Mouse (Mus musculus): ENCODE results near the gene Stk39. TPM values are rescaled to one million over a fixed set of nuclear protein-coding genes. Genes with fewer than 3 reads are reported as not detected.

Stk39 gene
- polyA plus RNA-seq, 1 experiment from 2014 or later = 45.1 TPM

GRCm38 (mm10) chr2:68301811-68302542 lies 170.1 kb downstream of the Stk39 start:
- H3K27me3 ChIP-seq (ENCODE audit: control insufficient read depth, insufficient read depth, low read length) = no peaks in the 10 kb centered on the region
- 0 out of 2 replicates have a peak overlapping the region, but pooled peaks have one; percentile 5 for H3K27ac ChIP-seq (ENCODE audit: low read depth, low read length)
- no peak overlapping the region for H3K4me2 ChIP-seq (ENCODE audit: low read depth, low read length, severe bottlenecking)
- no peak overlapping the region for H3K4me3 ChIP-seq (ENCODE audit: low read depth, low read length)
- no peak overlapping the region for H3K9ac ChIP-seq (ENCODE audit: low read length)
- peaks cover 1% of the 10 kb centered on the region; the same call in 1 of the 2 replicates for H3K4me1 ChIP-seq (replicated peaks; ENCODE audit: control insufficient read depth, insufficient read depth, low read length)
- peak; percentile 79 for ATAC-seq (replicated peaks; ENCODE audit: low FRiP score)
- no peaks in the 10 kb centered on the region for H3K36me3 ChIP-seq (ENCODE audit: control insufficient read depth, insufficient read depth, low read length)
- H3K9me3 ChIP-seq (ENCODE audit: control insufficient read depth, low read length) = no peaks in the 10 kb centered on the region
- DNase-seq (ENCODE audit: low spot score) = no peak
- 36% methylated on average over 4 of the region's 4 CpGs for WGBS

GRCm38 (mm10) chr2:68298356-68298755 lies 173.7 kb downstream of the Stk39 start:
- ATAC-seq (replicated peaks; ENCODE audit: low FRiP score) = no peak
- H3K36me3 ChIP-seq (ENCODE audit: control insufficient read depth, insufficient read depth, low read length) = no peaks in the 10 kb centered on the region
- DNase-seq (ENCODE audit: low spot score) = no peak
- no peak overlapping the region for H3K4me2 ChIP-seq (ENCODE audit: low read depth, low read length, severe bottlenecking)
- no peak overlapping the region for H3K4me3 ChIP-seq (ENCODE audit: low read depth, low read length)
- H3K27ac ChIP-seq (ENCODE audit: low read depth, low read length) = no peak overlapping the region
- H3K27me3 ChIP-seq (ENCODE audit: control insufficient read depth, insufficient read depth, low read length) = no peaks in the 10 kb centered on the region
- H3K9ac ChIP-seq (ENCODE audit: low read length) = no peak overlapping the region
- WGBS = 90% methylated on average over 3 of the region's 3 CpGs
- H3K4me1 ChIP-seq (replicated peaks; ENCODE audit: control insufficient read depth, insufficient read depth, low read length) = peaks cover 1% of the 10 kb centered on the region; the same call in 1 of the 2 replicates
- H3K9me3 ChIP-seq (ENCODE audit: control insufficient read depth, low read length) = no peaks in the 10 kb centered on the region

- ATAC-seq (replicated peaks; ENCODE audit: low FRiP score) (no peak), DNase-seq (ENCODE audit: low spot score) (no peak)
- H3K27ac ChIP-seq (ENCODE audit: low read depth, low read length) = no peak overlapping the region
- H3K9me3 ChIP-seq (ENCODE audit: control insufficient read depth, low read length) = no peaks in the 10 kb centered on the region
- H3K4me3 ChIP-seq (ENCODE audit: low read depth, low read length) = no peak overlapping the region
- H3K36me3 ChIP-seq (ENCODE audit: control insufficient read depth, insufficient read depth, low read length) = no peaks in the 10 kb centered on the region
- H3K4me1 ChIP-seq (replicated peaks; ENCODE audit: control insufficient read depth, insufficient read depth, low read length) = peaks cover 1% of the 10 kb centered on the region; the same call in 1 of the 2 replicates
- 94% methylated on average over 2 of the region's 2 CpGs for WGBS
- H3K27me3 ChIP-seq (ENCODE audit: control insufficient read depth, insufficient read depth, low read length) = no peaks in the 10 kb centered on the region
- no peak overlapping the region for H3K9ac ChIP-seq (ENCODE audit: low read length)
- H3K4me2 ChIP-seq (ENCODE audit: low read depth, low read length, severe bottlenecking) = no peak overlapping the region
These were observed 174.1 kb downstream of the Stk39 start for GRCm38 (mm10) chr2:68297955-68298354.

GRCm38 (mm10) chr2:68296743-68297142 lies 175.3 kb downstream of the Stk39 start:
- Histone ChIP-seq H3K9me3 (ENCODE audit: control insufficient read depth, low read length) (no peaks in the 10 kb centered on the region), H3K4me1 (replicated peaks; ENCODE audit: control insufficient read depth, insufficient read depth, low read length) (no peaks in the 10 kb centered on the region; the same call in 1 of the 2 replicates), H3K9ac (ENCODE audit: low read length) (no peak overlapping the region), H3K4me3 (ENCODE audit: low read depth, low read length) (no peak overlapping the region), H3K27me3 (ENCODE audit: control insufficient read depth, insufficient read depth, low read length) (no peaks in the 10 kb centered on the region), H3K36me3 (ENCODE audit: control insufficient read depth, insufficient read depth, low read length) (no peaks in the 10 kb centered on the region), H3K27ac (ENCODE audit: low read depth, low read length) (no peak overlapping the region), H3K4me2 (ENCODE audit: low read depth, low read length, severe bottlenecking) (no peak overlapping the region)
- ATAC-seq (replicated peaks; ENCODE audit: low FRiP score) (no peak), DNase-seq (ENCODE audit: low spot score) (no peak)
- 76% methylated on average over 2 of the region's 2 CpGs for WGBS

GRCm38 (mm10) chr2:68292539-68293320 lies 179.3 kb downstream of the Stk39 start:
- Histone ChIP-seq H3K4me2 (ENCODE audit: low read depth, low read length, severe bottlenecking) (no peak overlapping the region), H3K4me3 (ENCODE audit: low read depth, low read length) (no peak overlapping the region), H3K36me3 (ENCODE audit: control insufficient read depth, insufficient read depth, low read length) (no peaks in the 10 kb centered on the region), H3K9ac (ENCODE audit: low read length) (no peak overlapping the region), H3K4me1 (replicated peaks; ENCODE audit: control insufficient read depth, insufficient read depth, low read length) (no peaks in the 10 kb centered on the region), H3K27ac (ENCODE audit: low read depth, low read length) (no peak overlapping the region), H3K27me3 (ENCODE audit: control insufficient read depth, insufficient read depth, low read length) (no peaks in the 10 kb centered on the region), H3K9me3 (ENCODE audit: control insufficient read depth, low read length) (no peaks in the 10 kb centered on the region)
- DNase-seq (ENCODE audit: low spot score) = no peak
- ATAC-seq (replicated peaks; ENCODE audit: low FRiP score) = no peak
- WGBS = 88% methylated on average over 16 of the region's 16 CpGs

GRCm38 (mm10) chr2:68291895-68292294 lies 180.2 kb downstream of the Stk39 start:
- DNase-seq (ENCODE audit: low spot score) (no peak), ATAC-seq (replicated peaks; ENCODE audit: low FRiP score) (no peak)
- 62% methylated on average over 5 of the region's 5 CpGs for WGBS
- no peak overlapping the region for H3K4me3 ChIP-seq (ENCODE audit: low read depth, low read length)
- H3K27me3 ChIP-seq (ENCODE audit: control insufficient read depth, insufficient read depth, low read length) = no peaks in the 10 kb centered on the region
- no peaks in the 10 kb centered on the region for H3K9me3 ChIP-seq (ENCODE audit: control insufficient read depth, low read length)
- H3K27ac ChIP-seq (ENCODE audit: low read depth, low read length) = no peak overlapping the region
- no peak overlapping the region for H3K9ac ChIP-seq (ENCODE audit: low read length)
- H3K4me2 ChIP-seq (ENCODE audit: low read depth, low read length, severe bottlenecking) = no peak overlapping the region
- no peaks in the 10 kb centered on the region for H3K4me1 ChIP-seq (replicated peaks; ENCODE audit: control insufficient read depth, insufficient read depth, low read length)
- no peaks in the 10 kb centered on the region for H3K36me3 ChIP-seq (ENCODE audit: control insufficient read depth, insufficient read depth, low read length)

- WGBS = 48% methylated on average over 4 of the region's 4 CpGs
- H3K4me1 ChIP-seq (replicated peaks; ENCODE audit: control insufficient read depth, insufficient read depth, low read length) = no peaks in the 10 kb centered on the region
- no peak overlapping the region for H3K4me2 ChIP-seq (ENCODE audit: low read depth, low read length, severe bottlenecking)
- no peak overlapping the region for H3K4me3 ChIP-seq (ENCODE audit: low read depth, low read length)
- DNase-seq (ENCODE audit: low spot score) (no peak), ATAC-seq (replicated peaks; ENCODE audit: low FRiP score) (no peak)
- H3K27me3 ChIP-seq (ENCODE audit: control insufficient read depth, insufficient read depth, low read length) = no peaks in the 10 kb centered on the region
- no peaks in the 10 kb centered on the region for H3K9me3 ChIP-seq (ENCODE audit: control insufficient read depth, low read length)
- H3K36me3 ChIP-seq (ENCODE audit: control insufficient read depth, insufficient read depth, low read length) = no peaks in the 10 kb centered on the region
- H3K27ac ChIP-seq (ENCODE audit: low read depth, low read length) = no peak overlapping the region
- H3K9ac ChIP-seq (ENCODE audit: low read length) = no peak overlapping the region
These were observed 182.1 kb downstream of the Stk39 start for GRCm38 (mm10) chr2:68289961-68290360.

GRCm38 (mm10) chr2:68289177-68289576 lies 182.9 kb downstream of the Stk39 start:
- H3K27me3 ChIP-seq (ENCODE audit: control insufficient read depth, insufficient read depth, low read length) = no peaks in the 10 kb centered on the region
- H3K9ac ChIP-seq (ENCODE audit: low read length) = no peak overlapping the region
- ATAC-seq (replicated peaks; ENCODE audit: low FRiP score) (no peak), DNase-seq (ENCODE audit: low spot score) (no peak)
- H3K4me2 ChIP-seq (ENCODE audit: low read depth, low read length, severe bottlenecking) = no peak overlapping the region
- no peak overlapping the region for H3K27ac ChIP-seq (ENCODE audit: low read depth, low read length)
- no peak overlapping the region for H3K4me3 ChIP-seq (ENCODE audit: low read depth, low read length)
- no peaks in the 10 kb centered on the region for H3K9me3 ChIP-seq (ENCODE audit: control insufficient read depth, low read length)
- H3K4me1 ChIP-seq (replicated peaks; ENCODE audit: control insufficient read depth, insufficient read depth, low read length) = no peaks in the 10 kb centered on the region
- no peaks in the 10 kb centered on the region for H3K36me3 ChIP-seq (ENCODE audit: control insufficient read depth, insufficient read depth, low read length)
- WGBS = 84% methylated on average over 10 of the region's 10 CpGs

All from forebrain, embryonic 11.5 days (tissue).